Mouse (Mus musculus) 416B (cell line): ENCODE measurements around the gene Arl5a.

Experiments used
- DNase-seq: peaks from one replicate; pipeline ENCODE4 v3.0.0; 2011; ENCODE audit warnings: low read depth

The Arl5a gene

DNA sequence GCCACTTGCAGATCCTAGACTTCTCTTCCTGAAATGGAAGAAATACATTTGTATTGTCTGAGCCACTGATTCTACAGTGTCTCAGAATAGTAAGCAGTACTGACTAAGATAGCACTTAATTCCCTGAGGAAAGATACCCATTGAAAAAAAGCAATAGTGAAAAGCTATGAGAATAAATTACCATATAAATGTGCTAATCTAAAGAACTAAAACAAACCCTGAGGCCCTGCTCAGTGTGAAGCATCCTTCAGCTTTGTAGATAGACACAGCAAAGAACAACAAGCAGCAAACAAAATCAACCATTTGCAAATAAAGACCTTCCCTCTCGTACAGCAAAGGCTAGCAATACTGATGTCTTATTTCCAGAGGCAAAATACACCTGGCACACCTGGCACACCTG, 65.0 kb downstream of the Arl5a start:
- no peak for DNase-seq

DNA sequence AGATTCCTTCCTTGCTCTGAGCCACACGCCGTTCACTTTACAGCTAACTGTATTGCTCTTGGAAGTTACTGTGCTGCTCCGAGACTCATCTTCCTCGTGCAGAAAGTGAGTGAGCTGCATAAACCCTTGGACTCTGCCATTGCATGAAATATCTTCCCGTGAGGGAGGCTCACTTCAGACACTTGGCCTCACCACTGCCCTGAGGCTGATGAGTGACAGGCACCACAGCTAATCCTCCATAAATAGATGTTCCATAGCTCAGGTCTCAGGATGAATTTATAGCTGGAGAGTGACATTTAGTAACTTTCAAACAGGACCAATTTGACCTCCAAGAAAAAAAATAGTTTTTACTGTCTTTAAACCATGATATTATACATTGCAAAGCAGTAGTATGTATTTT, 66.5 kb downstream of the Arl5a start:
- no peak for DNase-seq

DNA sequence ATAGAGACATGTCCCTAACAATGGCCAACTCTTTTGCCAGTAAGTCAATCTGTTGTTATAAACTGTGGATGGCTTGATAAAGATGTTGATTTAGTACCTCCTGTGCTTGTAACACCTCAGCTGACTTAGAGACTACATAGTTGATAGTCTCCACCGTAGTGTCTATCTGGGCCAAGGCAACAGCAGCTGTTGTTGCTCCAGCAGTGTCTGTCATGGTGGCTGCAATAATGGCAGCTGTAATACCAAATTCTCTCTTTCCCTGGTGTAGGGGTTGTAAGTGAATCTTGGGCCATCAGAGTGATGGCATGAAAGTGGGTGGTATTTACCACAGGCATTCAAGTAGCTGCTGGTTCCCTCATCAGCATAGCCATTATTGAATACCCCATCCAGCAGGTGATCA, 73.7 kb downstream of the Arl5a start:
- no peak for DNase-seq
